Mouse (Mus musculus): ENCODE results near the gene Syce2.
"Not testable (repeated sequence)": the region's sequence is repeated elsewhere in the genome, so short reads cannot be mapped to it uniquely, and the experiment has no call there.

Gene Syce2

GRCm38 (mm10) chr8:84901071-84901470 lies 29.2 kb downstream of the Syce2 start:
- DNase-seq (ENCODE audit: low read depth, low spot score) = no peak

- DNase-seq (ENCODE audit: low read depth, low spot score) = no peak
These were observed 29.8 kb downstream of the Syce2 start, which contains the start of gene Klf1 for GRCm38 (mm10) chr8:84901752-84902151. Gene Klf1, plus strand, starts transcription at chr8:84901928.

- DNase-seq (ENCODE audit: low read depth, low spot score) = no peak
These were observed 30.5 kb downstream of the Syce2 start for GRCm38 (mm10) chr8:84902367-84902919.

GRCm38 (mm10) chr8:84902920-84903661 lies 31.2 kb downstream of the Syce2 start:
- peak; percentile 47 for DNase-seq (ENCODE audit: low read depth, low spot score)

- no peak for DNase-seq (ENCODE audit: low read depth, low spot score)
These were observed 32.4 kb downstream of the Syce2 start for GRCm38 (mm10) chr8:84904351-84904750.

GRCm38 (mm10) chr8:84907037-84907436 lies 35.1 kb downstream of the Syce2 start:
- DNase-seq (ENCODE audit: low read depth, low spot score) = no peak

- DNase-seq (ENCODE audit: low read depth, low spot score) = no peak
These were observed 35.6 kb downstream of the Syce2 start for GRCm38 (mm10) chr8:84907493-84907892.

GRCm38 (mm10) chr8:84907979-84908378 lies 36.1 kb downstream of the Syce2 start:
- not testable (repeated sequence) for DNase-seq (ENCODE audit: low read depth, low spot score)

GRCm38 (mm10) chr8:84908421-84909161 lies 36.7 kb downstream of the Syce2 start, which contains the start of gene Dnase2a:
Gene Dnase2a, plus strand, starts transcription at chr8:84908560.
- peak; percentile 57 for DNase-seq (ENCODE audit: low read depth, low spot score)

GRCm38 (mm10) chr8:84909162-84909767 lies 37.4 kb downstream of the Syce2 start:
- no peak for DNase-seq (ENCODE audit: low read depth, low spot score)

GRCm38 (mm10) chr8:84909949-84910348 lies 38.0 kb downstream of the Syce2 start:
- DNase-seq (ENCODE audit: low read depth, low spot score) = no peak

GRCm38 (mm10) chr8:84910551-84910950 lies 38.6 kb downstream of the Syce2 start:
- DNase-seq (ENCODE audit: low read depth, low spot score) = no peak

GRCm38 (mm10) chr8:84911854-84912253 lies 39.9 kb downstream of the Syce2 start:
- no peak for DNase-seq (ENCODE audit: low read depth, low spot score)

- DNase-seq (ENCODE audit: low read depth, low spot score) = no peak
These were observed 40.5 kb downstream of the Syce2 start for GRCm38 (mm10) chr8:84912391-84912790.

- no peak for DNase-seq (ENCODE audit: low read depth, low spot score)
These were observed 41.1 kb downstream of the Syce2 start for GRCm38 (mm10) chr8:84912895-84913501.

- DNase-seq (ENCODE audit: low read depth, low spot score) = no peak
These were observed 41.6 kb downstream of the Syce2 start for GRCm38 (mm10) chr8:84913502-84913900.

- DNase-seq (ENCODE audit: low read depth, low spot score) = no peak
These were observed 42.0 kb downstream of the Syce2 start for GRCm38 (mm10) chr8:84913960-84914359.

GRCm38 (mm10) chr8:84915269-84915668 lies 43.4 kb downstream of the Syce2 start:
- DNase-seq (ENCODE audit: low read depth, low spot score) = no peak

- DNase-seq (ENCODE audit: low read depth, low spot score) = no peak
These were observed 45.9 kb downstream of the Syce2 start for GRCm38 (mm10) chr8:84917781-84918180.

- DNase-seq (ENCODE audit: low read depth, low spot score) = no peak
These were observed 46.7 kb downstream of the Syce2 start for GRCm38 (mm10) chr8:84918646-84919045.

GRCm38 (mm10) chr8:84921596-84921995 lies 49.7 kb downstream of the Syce2 start:
- DNase-seq (ENCODE audit: low read depth, low spot score) = no peak

- no peak for DNase-seq (ENCODE audit: low read depth, low spot score)
These were observed 53.6 kb downstream of the Syce2 start for GRCm38 (mm10) chr8:84925557-84925956.

Measured in brain, embryonic 18.5 days (tissue).